Mouse (Mus musculus): ENCODE data around the gene Gpr55.
"Not testable (repeated sequence)": the region's sequence is repeated elsewhere in the genome, so short reads cannot be mapped to it uniquely, and the experiment has no call there.

Gene Gpr55

GRCm38 (mm10) chr1:85960873-85961272, at the start of gene Gpr55:
Gene Gpr55, minus strand, starts transcription at chr1:85961007.
- no peak for DNase-seq

- peak; percentile 85 for DNase-seq
These were observed 47.0 kb upstream of the Gpr55 start for GRCm38 (mm10) chr1:86007778-86008177.

DNA sequence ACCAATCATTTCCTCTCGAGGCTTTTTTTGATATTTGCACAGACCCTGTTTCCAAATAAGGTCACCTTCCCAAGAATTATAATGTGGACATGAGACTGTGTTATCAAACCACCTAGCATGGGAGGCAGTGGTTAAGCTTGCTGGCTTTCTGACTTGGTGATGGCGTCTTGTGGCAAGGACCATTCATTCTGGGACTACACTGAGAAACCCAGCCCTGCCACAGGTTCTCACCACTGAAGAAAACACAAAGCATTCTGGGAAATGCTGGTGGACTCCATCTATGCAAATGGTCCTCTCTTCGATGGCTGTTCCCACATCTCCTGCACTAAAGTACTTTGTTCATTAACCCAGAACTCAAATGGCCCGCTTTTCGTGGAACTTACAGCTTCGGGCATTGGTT, 45.2 kb upstream of the Gpr55 start:
- no peak for DNase-seq

DNA sequence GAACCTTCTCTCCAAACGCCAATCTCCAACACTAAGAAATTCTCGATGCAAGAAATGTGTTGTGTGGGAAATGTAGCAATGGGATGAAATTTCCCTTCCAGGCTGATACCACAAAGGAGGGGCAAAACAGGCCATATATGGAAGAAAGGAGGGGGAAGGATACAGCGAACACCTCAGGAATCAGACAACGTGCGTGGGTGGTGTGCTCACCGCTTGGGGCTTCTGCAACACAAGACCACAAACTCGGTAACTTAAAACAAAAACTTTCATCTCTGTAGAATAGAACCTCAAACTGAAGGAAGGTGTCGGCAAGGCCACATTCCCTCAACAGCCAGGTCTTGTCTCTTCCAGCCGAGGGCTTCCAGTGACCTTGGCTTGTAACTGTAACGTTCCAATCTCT, 44.7 kb upstream of the Gpr55 start:
- no peak for DNase-seq

DNA sequence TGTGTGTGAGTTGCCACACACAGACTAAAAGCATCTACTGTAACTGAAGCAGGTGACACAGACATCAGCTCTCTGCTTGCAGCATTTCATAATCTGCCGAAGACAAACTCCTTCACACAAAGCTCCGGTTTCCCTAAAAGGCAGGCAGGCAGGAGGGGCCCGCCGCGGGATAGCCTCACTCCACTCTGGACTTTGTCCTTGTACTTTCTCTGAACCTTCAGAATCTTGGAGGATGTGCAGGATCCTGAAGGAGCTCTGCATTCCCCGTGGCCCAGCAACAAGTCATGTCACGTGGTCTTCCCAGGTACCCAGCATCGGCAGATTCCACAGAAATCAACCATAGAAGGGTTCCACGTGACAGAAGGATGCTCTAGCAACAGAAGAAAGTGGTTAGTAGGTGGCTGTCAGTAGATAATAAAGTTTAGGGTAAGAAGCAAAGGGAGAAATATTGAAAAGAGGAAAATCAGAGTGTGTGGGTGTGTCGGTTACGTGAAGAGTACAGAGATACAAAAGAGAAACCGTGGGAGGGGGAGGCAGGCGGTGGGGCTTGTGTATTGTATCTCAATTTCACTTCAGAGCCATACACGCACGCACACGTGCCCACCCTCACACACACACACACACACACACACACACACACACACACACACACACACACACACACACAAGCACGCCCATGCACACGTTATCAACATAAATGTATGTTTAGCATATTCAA, 39.2 kb upstream of the Gpr55 start:
- DNase-seq: no peak

GRCm38 (mm10) chr1:85998012-85998411, 37.2 kb upstream of the Gpr55 start:
- DNase-seq: no peak

DNA sequence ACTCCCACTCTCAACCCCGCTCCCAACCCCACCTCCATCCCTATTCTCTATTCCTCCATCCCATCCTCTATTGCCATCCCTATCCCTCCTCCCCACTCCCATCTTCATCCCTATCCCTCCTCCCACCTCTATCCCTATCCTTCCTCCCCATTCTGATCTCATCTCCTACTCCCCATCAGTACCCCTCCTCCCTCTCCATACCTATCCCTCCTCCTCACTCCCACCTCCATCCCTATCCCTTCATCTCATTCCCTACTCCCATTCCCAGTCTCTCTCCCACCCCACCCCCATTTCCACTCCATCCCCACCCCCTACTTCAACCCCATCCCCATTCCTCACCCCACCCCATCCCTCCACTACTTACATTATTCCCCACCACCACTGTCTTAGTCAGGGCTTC, 36.4 kb upstream of the Gpr55 start:
- no peak for DNase-seq

DNA sequence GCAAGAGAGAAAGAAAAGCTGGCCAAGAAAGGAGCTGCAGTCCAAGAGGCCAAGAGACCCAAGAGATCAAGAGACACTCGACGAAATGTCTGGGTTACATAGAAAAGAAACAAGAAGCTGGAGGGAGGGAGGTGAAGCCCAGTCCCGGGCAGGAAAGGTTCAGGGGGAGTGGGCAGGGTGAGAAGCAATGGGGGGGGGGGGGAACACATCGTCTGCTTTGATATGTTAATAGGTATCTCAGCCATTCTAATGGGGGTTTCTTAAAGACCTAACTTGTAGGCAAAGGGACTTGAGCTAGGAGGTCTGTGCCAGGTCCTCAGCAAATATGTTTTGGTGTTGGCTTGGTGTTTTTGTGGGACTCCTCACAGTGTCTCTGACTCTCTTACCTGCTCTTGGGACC, 32.7 kb upstream of the Gpr55 start:
- DNase-seq: no peak

GRCm38 (mm10) chr1:85992175-85992574, 31.4 kb upstream of the Gpr55 start:
- no peak for DNase-seq

- DNase-seq: not testable (repeated sequence)
These were observed 28.1 kb upstream of the Gpr55 start for GRCm38 (mm10) chr1:85988882-85989281.

DNA sequence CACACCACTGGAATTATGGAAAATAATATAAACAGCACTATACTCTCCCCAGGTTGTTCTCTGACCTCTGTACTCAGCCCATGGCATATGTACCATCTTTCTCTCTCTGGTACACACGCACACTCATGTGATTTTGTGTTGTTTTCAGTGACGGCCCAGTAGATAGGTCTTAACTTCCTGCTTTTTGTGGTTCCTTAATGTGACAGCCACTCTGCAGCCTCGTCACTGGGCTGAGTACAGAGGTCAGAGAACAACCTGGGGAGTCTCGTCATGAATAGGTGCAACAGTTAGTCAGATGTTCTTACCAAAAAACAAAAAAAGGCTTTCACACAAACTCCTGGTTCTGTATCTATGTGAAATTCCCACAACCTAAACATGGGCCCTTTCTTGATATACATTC, 27.5 kb upstream of the Gpr55 start:
- DNase-seq: no peak

GRCm38 (mm10) chr1:85985784-85986183, 25.0 kb upstream of the Gpr55 start:
- DNase-seq: no peak

DNA sequence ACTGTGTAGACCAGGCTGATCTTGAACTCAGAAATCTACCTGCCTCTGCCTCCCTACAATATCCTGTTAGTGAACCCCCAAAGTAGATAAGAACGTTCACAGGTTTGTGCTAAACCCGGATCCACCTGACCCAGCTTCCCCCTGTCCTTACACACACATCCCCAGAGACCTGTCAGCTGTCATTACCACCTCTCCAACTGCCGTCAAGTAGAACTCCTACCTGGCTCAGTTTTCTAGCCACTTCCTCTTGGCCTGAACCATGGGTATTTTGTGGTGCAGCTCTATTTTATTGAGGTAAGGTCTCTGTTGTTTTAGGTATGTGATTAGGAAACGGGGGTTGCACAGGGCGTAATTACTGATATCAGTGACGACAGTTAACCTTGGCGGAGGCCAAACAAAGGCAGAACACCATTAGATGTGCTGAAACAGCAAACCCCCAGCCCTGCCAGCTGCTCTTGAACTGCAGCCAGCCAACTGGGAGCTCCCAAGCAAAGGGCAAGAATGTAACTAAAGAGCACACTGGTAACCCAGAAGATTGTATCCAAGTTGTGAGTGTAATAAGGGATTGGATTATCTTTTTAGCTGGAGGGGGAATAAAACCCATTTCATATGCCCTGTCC, 21.0 kb upstream of the Gpr55 start:
- DNase-seq: no peak

DNA sequence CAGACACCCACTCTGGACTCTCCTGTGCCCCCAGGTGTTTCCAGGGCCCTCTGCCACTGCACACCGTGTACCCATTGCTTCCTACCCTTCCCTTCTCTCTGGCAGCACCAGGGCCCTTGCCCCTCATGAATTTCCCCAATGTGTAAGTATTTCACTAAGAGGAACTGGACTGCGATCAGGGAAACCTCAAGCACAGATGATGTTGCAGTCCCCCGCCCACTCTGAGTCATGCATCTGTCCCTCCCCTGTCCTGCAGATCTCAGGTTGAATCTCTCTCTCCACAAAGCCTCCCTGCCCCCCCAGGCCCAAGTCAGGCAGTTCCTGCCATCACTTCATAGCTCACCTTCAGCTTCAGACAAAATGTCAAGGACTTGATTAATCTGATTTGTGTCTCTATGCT, 16.9 kb upstream of the Gpr55 start:
- DNase-seq: no peak

DNA sequence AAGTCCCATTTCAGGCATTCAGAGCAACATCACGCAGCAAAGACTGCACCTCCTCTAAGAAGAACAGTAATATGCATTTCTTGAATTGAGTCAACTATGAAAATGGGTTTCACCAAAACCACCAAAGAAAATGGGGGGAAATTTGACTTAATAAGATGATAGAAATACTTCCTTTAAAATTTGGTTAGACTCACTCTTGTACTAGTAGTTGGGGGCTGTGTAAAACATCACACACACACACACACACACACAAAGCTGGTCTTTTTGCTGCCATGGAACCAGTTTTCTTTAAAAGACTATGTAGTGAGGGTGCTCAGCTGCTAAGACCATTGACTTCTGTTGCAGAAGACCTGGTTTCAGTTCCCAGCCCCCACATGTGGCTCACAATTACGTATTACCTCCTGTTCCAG, 12.7 kb upstream of the Gpr55 start:
- no peak for DNase-seq

DNA sequence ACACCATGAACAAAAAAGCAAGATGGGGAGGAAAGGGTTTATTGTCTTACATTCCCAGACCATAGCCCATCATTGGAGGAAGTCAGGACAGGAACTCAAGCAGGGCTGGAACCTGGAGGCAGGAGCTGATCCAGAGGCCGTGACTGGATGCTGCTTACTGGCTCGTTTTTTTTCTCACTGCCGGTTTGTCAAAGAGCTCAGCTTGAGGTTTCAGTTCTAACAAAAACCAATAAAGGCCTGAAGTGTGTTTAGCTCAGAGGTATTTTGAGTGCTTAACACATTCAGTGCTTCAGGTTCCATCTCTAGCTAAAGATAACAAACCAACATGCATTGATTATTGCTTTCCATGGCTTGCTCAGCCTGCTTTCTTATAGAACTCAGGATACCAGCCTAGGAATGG, 11.5 kb upstream of the Gpr55 start:
- DNase-seq: no peak

DNA sequence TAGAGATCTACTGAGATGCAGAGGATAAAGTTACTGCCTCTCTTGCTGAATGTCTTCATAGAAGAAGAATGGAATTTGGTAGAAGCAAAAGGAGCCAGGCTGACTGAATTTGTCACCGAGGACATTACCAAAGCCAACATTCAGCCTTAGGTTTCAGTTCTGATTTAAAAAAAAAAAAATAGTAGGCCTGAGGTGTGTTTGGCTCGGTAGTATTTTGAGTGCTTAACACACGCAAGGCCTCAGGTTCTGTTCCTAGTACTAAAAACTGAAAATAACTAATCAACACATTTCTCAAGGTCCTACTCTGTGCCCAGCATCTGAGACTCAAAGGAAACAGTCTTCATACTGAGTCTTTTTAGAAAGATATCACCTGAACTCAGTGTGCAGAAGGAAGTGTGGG, 10.3 kb upstream of the Gpr55 start:
- no peak for DNase-seq

DNA sequence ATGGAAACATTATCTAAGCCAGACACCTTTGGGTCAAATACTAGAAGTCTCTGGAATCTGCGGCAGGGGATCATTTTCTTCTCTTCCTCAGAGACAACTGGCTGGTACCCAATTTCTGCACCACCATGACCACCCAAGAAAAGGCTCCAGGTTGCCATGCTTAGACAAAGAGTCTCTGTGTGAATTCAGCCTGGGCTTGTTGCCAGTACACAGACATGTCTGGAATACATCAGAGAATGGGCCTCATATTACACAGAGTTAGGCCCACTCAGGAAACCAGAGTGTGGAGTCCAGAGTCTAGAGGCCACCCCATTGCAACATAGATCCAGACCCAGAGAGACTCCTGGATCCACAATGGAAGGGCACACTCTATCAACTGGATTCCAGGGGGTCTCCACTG, 8.7 kb upstream of the Gpr55 start:
- DNase-seq: peak; percentile 13

DNA sequence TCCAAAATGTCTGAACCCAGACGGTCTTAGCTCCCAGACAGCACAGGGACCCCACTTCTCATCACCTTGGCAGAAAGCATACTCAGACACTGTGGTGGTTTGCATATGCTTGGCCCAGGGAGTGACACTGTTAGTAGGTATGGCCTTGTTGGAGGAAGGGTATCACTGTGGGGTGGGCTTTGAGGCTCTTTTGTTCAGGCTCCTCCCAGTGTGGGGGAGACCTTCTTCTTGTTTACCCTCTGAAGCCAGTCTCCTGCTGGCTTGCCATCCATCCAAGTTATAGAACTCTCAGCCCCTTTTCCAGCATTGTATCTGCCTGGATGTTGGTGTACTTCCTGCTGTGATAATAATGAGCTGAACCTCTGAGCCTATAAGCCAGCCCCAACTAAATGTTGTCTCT, 8.3 kb upstream of the Gpr55 start:
- no peak for DNase-seq

GRCm38 (mm10) chr1:85965856-85966255, 5.0 kb upstream of the Gpr55 start:
- no peak for DNase-seq

GRCm38 (mm10) chr1:85962081-85962480, 1.3 kb upstream of the Gpr55 start:
- DNase-seq: no peak

- DNase-seq: no peak
These were observed 924 bp downstream of the Gpr55 start for GRCm38 (mm10) chr1:85959889-85960276.

GRCm38 (mm10) chr1:85959129-85959888, 1.5 kb downstream of the Gpr55 start:
- no peak for DNase-seq

DNA sequence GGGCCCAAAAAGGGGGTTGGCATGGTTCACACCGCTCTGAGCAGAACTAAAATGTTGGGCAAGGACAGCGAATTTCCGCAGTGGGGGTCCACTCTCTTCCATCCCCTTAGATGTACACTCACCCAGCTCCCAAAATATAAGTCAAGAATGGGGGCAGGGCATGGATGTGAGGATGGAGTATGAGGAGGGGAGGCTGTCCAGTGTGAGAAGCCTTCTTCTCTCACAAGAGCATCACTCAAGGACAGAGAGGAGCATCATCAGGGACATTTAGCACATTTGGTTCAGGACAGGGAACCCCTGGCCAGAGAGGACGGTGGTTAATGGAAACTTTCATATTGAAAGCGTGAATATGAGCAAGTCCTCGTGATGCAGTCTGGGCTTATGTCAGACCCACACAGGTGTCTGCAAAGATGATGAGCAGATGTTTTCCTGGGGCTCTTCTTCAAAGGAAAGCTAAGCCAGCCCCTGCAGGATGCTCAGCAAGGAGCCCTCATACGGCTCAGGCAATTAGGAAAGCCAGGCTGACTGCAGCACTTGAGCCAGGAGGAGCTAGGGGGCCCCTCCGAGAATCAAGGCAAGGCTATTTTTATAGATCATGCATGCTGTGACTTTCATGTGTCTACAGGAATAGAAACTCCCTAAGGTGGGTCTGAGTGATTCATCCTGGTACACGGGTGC, 2.7 kb downstream of the Gpr55 start:
- DNase-seq: no peak
